Mouse (Mus musculus): ENCODE results near the gene Aars.
"Not testable (repeated sequence)": the region's sequence is repeated elsewhere in the genome, so short reads cannot be mapped to it uniquely, and the experiment has no call there.

The Aars gene

DNA sequence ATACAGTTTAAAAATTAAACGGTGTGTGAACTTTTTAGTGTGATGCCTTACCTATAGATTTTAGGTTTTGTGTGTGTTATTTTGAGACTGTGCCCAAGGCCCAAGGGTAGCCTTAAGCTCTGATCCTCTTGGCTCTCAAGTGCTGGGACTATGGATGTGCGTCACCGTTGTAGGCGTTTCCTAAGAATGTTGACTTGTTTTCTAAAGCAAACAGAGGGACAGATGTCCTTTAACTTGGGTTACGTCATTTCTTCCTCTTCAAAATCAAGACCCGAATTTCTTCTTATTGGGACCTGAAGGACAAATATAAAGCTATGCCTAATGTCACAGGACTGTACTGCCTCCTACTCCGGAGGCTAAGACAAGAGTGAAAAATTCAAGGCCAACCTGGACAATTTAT is at the start of gene Aars:
Gene Aars, plus strand, starts transcription at position 229 of the 400 bp plus-strand sequence.
- no peak for DNase-seq (ENCODE audit: low spot score in 2 of 2)

GRCm38 (mm10) chr8:110987805-110988744 is 44.9 kb upstream of the Aars start:
- DNase-seq (ENCODE audit: low spot score in 2 of 2), result no peak

DNA sequence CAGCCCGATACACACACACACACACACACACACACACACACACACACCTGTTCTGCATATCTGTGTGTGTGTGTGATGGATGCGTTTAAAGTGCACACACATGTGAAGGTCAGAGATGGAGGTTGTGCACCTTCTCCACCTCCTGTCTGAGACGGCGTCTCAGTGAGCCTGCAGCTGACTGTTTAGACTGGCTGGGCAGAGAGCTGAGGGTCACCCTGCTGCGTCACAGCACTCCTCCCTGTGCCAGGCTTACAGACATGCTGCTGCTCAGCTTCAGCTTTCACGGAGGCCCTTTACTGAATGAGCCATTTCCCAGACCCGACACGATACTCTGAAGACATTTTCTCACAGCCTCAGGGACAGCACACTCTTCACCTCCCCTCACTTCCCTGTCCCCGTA is 42.9 kb upstream of the Aars start:
- no peak for DNase-seq (ENCODE audit: low spot score in 2 of 2)

GRCm38 (mm10) chr8:110996641-110997430 is 36.1 kb upstream of the Aars start:
- DNase-seq (ENCODE audit: low spot score in 2 of 2), result no peak

DNA sequence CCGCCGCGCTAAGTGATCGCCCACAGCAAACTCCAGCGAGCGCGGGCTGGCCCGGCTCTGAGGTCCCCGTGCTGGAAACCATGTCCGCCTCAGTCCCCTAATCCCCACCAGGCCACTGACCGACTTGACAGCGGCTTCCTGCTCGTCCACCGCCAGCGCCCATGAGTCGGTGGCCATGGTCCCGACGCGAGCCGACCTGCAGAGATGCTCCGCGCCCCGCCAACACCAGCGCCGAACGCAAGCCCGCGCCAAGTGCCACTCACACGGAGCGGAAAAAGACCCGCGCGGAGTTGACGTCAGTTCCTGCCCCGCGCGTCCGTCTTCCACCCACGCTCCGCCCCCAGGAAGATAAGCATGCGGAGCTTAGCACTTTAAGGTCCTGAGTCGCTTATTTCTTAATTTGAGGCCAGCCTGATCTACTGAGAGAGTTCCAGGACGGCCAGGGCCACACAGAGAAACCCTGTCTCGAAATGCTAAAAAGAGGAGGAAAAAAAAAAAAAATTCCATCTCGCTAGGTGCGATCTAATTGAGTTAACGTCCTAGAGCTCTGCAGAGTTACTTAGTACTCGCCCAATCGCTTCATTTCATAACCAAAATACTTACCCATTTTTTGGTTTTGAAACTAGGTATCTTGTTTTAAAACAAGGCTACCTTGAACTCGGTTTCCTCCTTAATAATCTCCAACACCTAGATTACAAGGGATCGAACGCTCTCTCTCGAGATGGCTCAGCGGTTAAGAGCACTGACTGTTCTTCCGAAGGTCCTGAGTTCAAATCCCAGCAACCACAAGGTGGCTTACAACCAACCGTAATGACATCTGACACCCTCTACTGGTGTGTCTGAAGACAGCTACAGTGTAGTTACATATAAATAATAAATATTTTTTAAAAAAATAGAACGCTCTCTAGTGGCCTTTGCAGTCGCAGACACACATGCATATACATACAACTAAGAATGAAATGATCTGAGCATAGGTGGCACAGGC is 35.1 kb upstream of the Aars start, which contains the start of gene Ddx19a:
Gene Ddx19a, minus strand, starts transcription at position 254 of the 985 bp plus-strand sequence.
- DNase-seq (ENCODE audit: low spot score in 2 of 2), result peak; percentile 76 to 83

GRCm38 (mm10) chr8:111010230-111010991 is 22.5 kb upstream of the Aars start:
- DNase-seq (ENCODE audit: low spot score in 2 of 2), result not testable (repeated sequence)

DNA sequence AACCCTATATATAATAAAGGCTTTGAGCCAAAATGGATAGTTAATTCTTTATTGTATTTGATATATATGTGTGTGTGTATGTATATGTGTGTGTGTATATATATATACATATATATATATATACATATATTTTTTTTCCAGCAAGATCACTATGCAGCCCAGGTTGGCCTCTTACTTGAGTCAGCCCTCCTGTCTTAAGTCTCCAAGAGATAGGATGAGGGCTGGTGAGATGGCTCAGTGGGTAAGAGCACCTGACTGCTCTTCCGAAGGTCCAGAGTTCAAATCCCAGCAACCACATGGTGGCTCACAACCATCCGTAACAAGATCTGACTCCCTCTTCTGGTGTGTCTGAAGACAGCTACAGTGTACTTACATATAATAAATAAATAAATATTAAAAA is 6.3 kb upstream of the Aars start:
- DNase-seq (ENCODE audit: low spot score in 2 of 2), result not testable (repeated sequence)

- DNase-seq (ENCODE audit: low spot score in 2 of 2), result peak; percentile 78 to 85
Measured at GRCm38 (mm10) chr8:111027391-111027937, 5.5 kb upstream of the Aars start.

- no peak for DNase-seq (ENCODE audit: low spot score in 2 of 2)
Measured at GRCm38 (mm10) chr8:111029589-111029988, 3.4 kb upstream of the Aars start.

DNA sequence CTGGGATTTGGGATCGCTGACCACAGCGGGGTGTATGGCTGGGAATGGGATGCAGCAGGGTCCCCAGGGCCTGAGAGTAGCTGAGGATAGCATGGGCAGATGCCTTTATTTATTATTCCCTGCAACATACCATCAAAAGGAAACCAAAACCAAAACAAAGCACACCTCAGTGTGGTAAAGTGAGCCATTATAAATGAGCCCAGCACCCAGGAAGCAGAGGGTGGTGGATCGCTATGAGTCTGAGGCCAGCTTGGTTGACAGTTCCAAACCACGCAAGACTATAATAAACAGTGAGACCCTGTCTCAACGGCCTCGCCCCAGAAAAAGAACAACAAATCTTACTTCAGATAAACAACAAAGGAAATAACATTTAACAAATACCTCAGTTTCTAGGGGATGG is 2.9 kb upstream of the Aars start:
- DNase-seq (ENCODE audit: low spot score in 2 of 2), result no peak

DNA sequence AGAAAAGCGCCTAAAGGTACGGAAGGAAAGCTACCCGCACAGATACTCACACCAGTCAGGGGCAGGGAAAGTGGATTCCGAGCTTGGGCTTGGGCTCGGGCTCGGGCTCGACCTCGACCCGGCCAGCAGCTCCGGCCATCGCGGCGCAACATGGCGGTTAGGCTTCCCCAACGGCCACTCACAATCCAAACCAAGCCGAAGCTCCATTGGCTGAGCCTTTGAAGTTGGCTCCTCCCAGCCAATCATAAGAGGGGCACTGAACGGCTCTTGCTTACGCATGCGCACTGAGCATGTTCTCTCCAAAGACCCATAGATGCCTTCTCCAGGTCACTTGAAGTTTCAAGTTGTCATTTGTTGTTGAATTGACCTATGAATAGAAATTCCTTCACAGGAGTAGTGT is 1.4 kb upstream of the Aars start, which contains the start of gene Ddx19b:
Gene Ddx19b, minus strand, starts transcription at position 180 of the 400 bp plus-strand sequence.
- DNase-seq (ENCODE audit: low spot score in 2 of 2), result no peak

GRCm38 (mm10) chr8:111033482-111034215 is 705 bp downstream of the Aars start:
- DNase-seq (ENCODE audit: low spot score in 2 of 2), result peak; percentile 94 to 99

DNA sequence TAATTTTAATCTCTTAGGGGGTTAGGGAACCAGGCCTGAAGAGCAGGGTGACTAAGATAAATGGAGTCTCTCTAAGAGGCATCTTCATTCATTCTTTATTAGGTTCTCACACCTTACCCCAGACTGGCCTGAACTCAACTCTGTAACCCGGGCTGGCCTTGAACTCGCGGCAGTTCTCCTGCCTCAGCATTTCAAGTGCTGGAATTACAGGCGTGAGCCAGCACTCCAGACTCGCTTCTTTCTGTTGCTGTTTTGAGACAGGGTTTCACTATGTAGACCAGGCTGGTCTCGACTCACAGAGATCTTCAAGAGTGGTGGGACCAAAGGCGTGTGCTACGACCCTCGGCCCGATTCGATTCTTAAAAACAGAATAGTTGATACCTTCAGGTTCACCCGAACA is 1.3 kb downstream of the Aars start:
- DNase-seq (ENCODE audit: low spot score in 2 of 2), result no peak

DNA sequence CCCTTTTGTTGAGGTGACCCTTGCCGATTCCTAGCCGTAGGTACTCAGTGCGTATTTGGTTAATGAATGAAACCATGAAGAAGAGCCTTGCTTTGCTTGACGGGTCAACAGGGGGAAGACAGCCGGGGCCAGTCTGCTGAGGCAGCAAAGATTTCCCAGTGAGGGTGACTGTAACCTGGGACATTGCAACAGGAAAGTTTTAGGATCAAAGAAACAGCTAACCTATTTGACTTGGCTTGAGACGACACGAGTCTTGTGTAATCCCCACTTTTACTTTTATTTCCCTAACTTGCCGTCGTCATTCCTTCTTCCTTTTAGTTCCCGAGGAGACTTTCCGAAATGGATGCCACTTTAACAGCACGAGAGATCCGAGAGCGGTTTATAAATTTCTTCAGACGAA is 3.6 kb downstream of the Aars start:
- no peak for DNase-seq (ENCODE audit: low spot score in 2 of 2)

GRCm38 (mm10) chr8:111042546-111042945 is 9.6 kb downstream of the Aars start:
- DNase-seq (ENCODE audit: low spot score in 2 of 2), result no peak

- no peak for DNase-seq (ENCODE audit: low spot score in 2 of 2)
Measured at GRCm38 (mm10) chr8:111044003-111044734, 11.2 kb downstream of the Aars start.

DNA sequence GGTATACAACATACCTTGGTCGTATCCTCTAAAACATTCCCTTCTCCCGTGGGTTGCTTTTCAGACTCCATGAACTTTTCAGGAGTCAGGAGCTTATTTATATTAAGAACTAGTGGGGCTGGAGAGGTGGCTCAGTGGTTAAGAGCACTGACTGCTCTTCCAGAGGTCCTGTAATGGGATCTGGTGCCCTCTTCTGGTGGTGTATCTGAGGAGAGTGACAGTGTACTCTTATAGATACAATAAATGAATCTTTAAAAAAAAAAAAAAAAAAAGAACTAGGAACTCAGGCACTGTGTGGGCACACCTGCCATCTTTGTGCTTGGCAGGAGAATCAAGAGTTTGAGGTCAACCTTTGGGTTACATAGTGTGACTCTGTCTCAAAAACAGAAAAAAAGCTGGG is 15.8 kb downstream of the Aars start:
- DNase-seq (ENCODE audit: low spot score in 2 of 2), result no peak

- no peak for DNase-seq (ENCODE audit: low spot score in 2 of 2)
Measured at GRCm38 (mm10) chr8:111049106-111049505, 16.2 kb downstream of the Aars start.
